Mouse (Mus musculus): ENCODE data around the gene Apopt1.

GRCm38 (mm10) chr12:111779544-111779943 lies 66.5 kb downstream of the Apopt1 start:
- TF ChIP-seq POLR2A (IDR thresholded peaks at IDR 0.05; ENCODE audit: borderline replicate concordance, extremely low read depth, low read depth, low read length), result no peak
- peak; percentile 27; the same call in 1 of the 2 replicates for TF ChIP-seq CTCF (IDR thresholded peaks at IDR 0.05; ENCODE audit: insufficient read depth, low read length)
